Comparison of ENCODE assay signal across 23 mouse cellular contexts in the genomic region with DNA sequence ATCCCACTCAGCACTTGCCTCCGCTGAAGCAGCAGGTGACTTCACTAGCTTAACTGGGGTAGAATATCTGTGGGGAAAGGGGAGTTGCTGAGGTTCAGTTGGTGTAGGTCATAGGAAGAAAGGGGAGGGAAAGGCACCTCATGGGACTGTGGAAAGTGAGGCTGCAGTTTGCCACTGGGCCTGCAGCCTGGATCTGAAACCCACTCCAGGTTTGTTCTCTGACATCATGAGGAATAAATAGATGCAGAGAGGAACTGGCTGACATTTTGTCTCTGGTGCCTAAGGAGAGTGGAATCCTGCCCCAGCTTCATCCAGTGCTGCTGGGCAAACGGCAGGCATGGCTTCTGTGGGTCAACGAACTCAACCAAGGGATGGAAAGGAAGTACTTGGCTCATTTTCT.
"Had no signal": no experiment of that assay in that cellular context is flagged by ENCODE, and none has a peak within 500 bp of the region (broad histone marks: within the 10 kb centered on the region; RNA-seq: fewer than 3 reads in every experiment).

No protein-coding gene starts in this region.

- DNase-seq: heart, adult 18-20 months; heart, postnatal 10 days; heart, postnatal 4 days; kidney, adult 18-20 months; kidney, adult 9 months; kidney, postnatal 14 days; kidney, postnatal 36 days; layer of hippocampus, adult 9-11 months; layer of hippocampus, postnatal 36 days; left cerebral cortex, postnatal 4 days had no signal

- H3K4me3 ChIP-seq: heart, embryonic 13.5 days; heart, embryonic 15.5 days; hindbrain, embryonic 10.5 days; hindbrain, embryonic 12.5 days; intestine, embryonic 15.5 days; kidney, embryonic 15.5 days; limb, embryonic 13.5 days; limb, embryonic 15.5 days; liver, embryonic 12.5 days had no signal

- H3K4me2 ChIP-seq: heart, embryonic 11.5 days; heart, embryonic 13.5 days; heart, embryonic 15.5 days; hindbrain, embryonic 12.5 days; hindbrain, embryonic 14.5 days; intestine, embryonic 15.5 days; kidney, embryonic 15.5 days; limb, embryonic 13.5 days; limb, embryonic 15.5 days; liver, embryonic 12.5 days had no signal

- H3K4me1 ChIP-seq: hindbrain, embryonic 10.5 days; hindbrain, embryonic 12.5 days; intestine, embryonic 15.5 days; limb, embryonic 13.5 days; limb, embryonic 15.5 days; liver, embryonic 12.5 days had no signal

- H3K27ac ChIP-seq: heart, embryonic 13.5 days; heart, embryonic 15.5 days; hindbrain, embryonic 10.5 days; hindbrain, embryonic 12.5 days; hindbrain, embryonic 14.5 days; intestine, embryonic 15.5 days; kidney, embryonic 15.5 days; kidney, postnatal 0 days; limb, embryonic 13.5 days; limb, embryonic 15.5 days; liver, embryonic 12.5 days; liver, embryonic 14.5 days had no signal

- H3K27me3 ChIP-seq: heart, embryonic 13.5 days; heart, embryonic 15.5 days; hindbrain, embryonic 12.5 days; intestine, embryonic 15.5 days; kidney, embryonic 15.5 days; limb, embryonic 13.5 days; limb, embryonic 15.5 days had no signal

- H3K36me3 ChIP-seq: heart, embryonic 13.5 days; heart, embryonic 15.5 days; hindbrain, embryonic 10.5 days; hindbrain, embryonic 12.5 days; intestine, embryonic 15.5 days; kidney, embryonic 15.5 days; limb, embryonic 13.5 days; limb, embryonic 15.5 days; liver, embryonic 12.5 days had no signal
